Mouse (Mus musculus) intestine, postnatal 0 days (tissue): Measurements from ENCODE around the gene Pin1. TPM values are rescaled to one million over a fixed set of nuclear protein-coding genes. Genes with fewer than 3 reads are reported as not detected.
A peak's percentile ranks its signal among the peaks of the same experiment; 100 is the strongest.

Experiments
- ATAC-seq: fragments of 200-750 bp; cut with Nextera tagmentation; 2 replicates; pipeline ENCODE4 v1.8.0; 2017; ENCODE audit warnings: mild to moderate bottlenecking, moderate TSS enrichment, moderate library complexity
- H3K27ac ChIP-seq: fragments of 300-500 bp; sonication (generic); 2 replicates; pipeline ENCODE4 v1.5.1; 2014; ENCODE audit warnings: mild to moderate bottlenecking, low read depth, low read length, moderate library complexity
- H3K27me3 ChIP-seq: fragments of 300-500 bp; sonication (generic); replicated peaks from 2 replicates; pipeline ENCODE4 v1.6.1; 2014; ENCODE audit warnings: low read length, mixed read lengths; ENCODE audit not compliant: control insufficient read depth, insufficient read depth
- H3K36me3 ChIP-seq: fragments of 300-500 bp; sonication (generic); 2 replicates; pipeline ENCODE4 v1.6.1; 2014; ENCODE audit warnings: mild to moderate bottlenecking, moderate library complexity; ENCODE audit not compliant: control insufficient read depth, insufficient read depth
- H3K4me1 ChIP-seq: fragments of 300-500 bp; sonication (generic); replicated peaks from 2 replicates; pipeline ENCODE4 v1.6.1; 2014; ENCODE audit warnings: antibody characterized with exemption, low read length, mixed read lengths; ENCODE audit not compliant: control insufficient read depth, insufficient read depth
- H3K4me2 ChIP-seq: fragments of 300-500 bp; sonication (generic); replicated peaks from 2 replicates; pipeline ENCODE4 v1.6.1; 2014; ENCODE audit warnings: low read depth, mild to moderate bottlenecking, moderate library complexity
- H3K4me3 ChIP-seq: fragments of 300-500 bp; sonication (generic); 2 replicates; pipeline ENCODE4 v1.5.1; 2014; ENCODE audit warnings: low read depth, low read length
- H3K9ac ChIP-seq: fragments of 300-500 bp; sonication (generic); 2 replicates; pipeline ENCODE4 v1.6.1; 2014; ENCODE audit warnings: mild to moderate bottlenecking, low read depth, low read length
- H3K9me3 ChIP-seq: fragments of 300-500 bp; sonication (generic); 2 replicates; pipeline ENCODE4 v1.6.1; 2016; ENCODE audit warnings: mixed run types; ENCODE audit not compliant: control insufficient read depth
- CTCF ChIP-seq: sonication (generic); IDR thresholded peaks from 2 replicates; pipeline ENCODE4 v1.5.1; 2016; ENCODE audit warnings: low read depth, mild to moderate bottlenecking, control low read depth, antibody characterized with exemption, moderate library complexity
- WGBS: fragments of 180-500 bp; shearing (Covaris S2); extraction: QIAGEN DNeasy Blood & Tissue Kit; methylation state at CpG from one replicate; pipeline ENCODE4 v1.1.7; 2014; 5-methylcytosine and 5-hydroxymethylcytosine counted together
- polyA plus RNA-seq: library from polyadenylated mRNA; unstranded; fragments of >200 nt; fragmentation: Nextera tagmentation; extraction: Ambion mirVana; gene quantifications from 2 replicates; pipeline ENCODE4 v1.2.1, GENCODE M21; 2015

Gene Pin1
- polyA plus RNA-seq, 1 experiment from 2014 or later, result 27.2 TPM

DNA sequence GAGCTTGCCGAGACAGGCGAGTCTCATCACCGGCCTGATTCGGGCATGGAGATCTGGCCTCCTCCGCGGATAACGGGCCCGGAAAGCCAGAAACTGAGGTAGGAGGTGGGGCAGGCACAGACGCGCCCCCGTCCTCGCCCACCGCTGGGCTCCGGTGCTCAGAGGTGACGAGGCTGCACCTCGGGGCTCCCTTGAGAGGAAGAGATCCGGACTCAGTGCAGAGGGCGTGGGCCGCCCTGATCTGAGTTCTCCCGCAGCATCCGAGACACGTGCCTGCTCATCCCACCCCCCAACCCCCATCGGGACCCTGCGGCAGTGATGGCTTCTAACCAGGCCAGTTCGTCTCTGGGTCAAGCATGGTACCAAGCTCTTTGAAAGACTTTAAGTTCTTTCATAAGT, 364 bp downstream of the Pin1 start:
- WGBS, result 0% methylated on average over 19 of the region's 25 CpGs
- no peaks in the 10 kb centered on the region for H3K27me3 ChIP-seq
- TF ChIP-seq CTCF, result no peak
- H3K27ac ChIP-seq, result no peak overlapping the region
- H3K4me2 ChIP-seq, result peak overlapping the region; percentile 79
- no peaks in the 10 kb centered on the region for H3K9me3 ChIP-seq
- peaks cover 8% of the 10 kb centered on the region; the same call in 1 of the 2 replicates for H3K4me1 ChIP-seq
- peak; percentile 1; the same call in 1 of the 2 replicates for ATAC-seq
- H3K36me3 ChIP-seq, result peaks cover 33% of the 10 kb centered on the region
- peak overlapping the region; percentile 93 for H3K4me3 ChIP-seq
- peak overlapping the region; percentile 83 for H3K9ac ChIP-seq

DNA sequence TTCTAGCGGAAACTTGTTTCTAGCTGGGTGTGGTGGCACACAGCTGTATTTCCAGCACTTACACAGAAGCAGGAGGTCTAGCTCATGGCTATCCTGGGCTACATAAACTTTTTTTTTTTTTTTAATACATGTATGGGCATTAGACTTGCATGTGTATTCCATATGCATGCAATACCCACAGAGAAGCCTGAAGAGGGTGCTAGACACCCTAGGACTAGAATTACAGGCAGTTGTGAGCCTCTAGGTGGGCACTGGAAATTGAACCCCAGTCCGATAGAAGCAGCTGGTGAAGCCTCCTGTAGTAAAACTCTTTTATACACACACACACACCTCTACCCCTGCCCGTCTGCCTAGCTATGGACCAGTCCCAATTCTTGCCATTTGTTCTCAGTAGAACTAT, 2.0 kb downstream of the Pin1 start:
- Histone ChIP-seq H3K4me2 (no peak overlapping the region), H3K4me1 (peaks cover 8% of the 10 kb centered on the region; the same call in 1 of the 2 replicates), H3K27ac (no peak overlapping the region), H3K4me3 (no peak overlapping the region), H3K36me3 (peaks cover 47% of the 10 kb centered on the region), H3K27me3 (no peaks in the 10 kb centered on the region), H3K9ac (no peak overlapping the region), H3K9me3 (no peaks in the 10 kb centered on the region)
- peak; percentile 35 for TF ChIP-seq CTCF
- 90% methylated on average over 3 of the region's 3 CpGs for WGBS
- ATAC-seq, result no peak

- H3K9me3 ChIP-seq, result no peaks in the 10 kb centered on the region
- TF ChIP-seq CTCF, result no peak
- H3K4me3 ChIP-seq, result no peak overlapping the region
- no peak overlapping the region for H3K9ac ChIP-seq
- peaks cover 68% of the 10 kb centered on the region for H3K36me3 ChIP-seq
- WGBS, result 90% methylated on average over 3 of the region's 3 CpGs
- no peak for ATAC-seq
- H3K27ac ChIP-seq, result no peak overlapping the region
- no peak overlapping the region for H3K4me2 ChIP-seq
- H3K4me1 ChIP-seq, result peaks cover 3% of the 10 kb centered on the region; the same call in 1 of the 2 replicates
- H3K27me3 ChIP-seq, result no peaks in the 10 kb centered on the region
These were observed 5.7 kb downstream of the Pin1 start for GRCm38 (mm10) chr9:20657546-20657945.

GRCm38 (mm10) chr9:20662325-20662724, 10.4 kb downstream of the Pin1 start:
- H3K27ac ChIP-seq, result no peak overlapping the region
- H3K36me3 ChIP-seq, result peaks cover 63% of the 10 kb centered on the region
- no peaks in the 10 kb centered on the region for H3K4me1 ChIP-seq
- H3K9me3 ChIP-seq, result no peaks in the 10 kb centered on the region
- no peak overlapping the region for H3K9ac ChIP-seq
- H3K4me2 ChIP-seq, result no peak overlapping the region
- 53% methylated on average over 3 of the region's 3 CpGs for WGBS
- ATAC-seq, result peak; percentile 47
- no peaks in the 10 kb centered on the region for H3K27me3 ChIP-seq
- TF ChIP-seq CTCF, result peak; percentile 88
- H3K4me3 ChIP-seq, result no peak overlapping the region

GRCm38 (mm10) chr9:20662874-20663273, 11.0 kb downstream of the Pin1 start:
- no peaks in the 10 kb centered on the region for H3K4me1 ChIP-seq
- 91% methylated on average over 8 of the region's 8 CpGs for WGBS
- TF ChIP-seq CTCF, result no peak
- no peak overlapping the region for H3K27ac ChIP-seq
- no peak overlapping the region for H3K4me2 ChIP-seq
- no peak for ATAC-seq
- H3K36me3 ChIP-seq, result peaks cover 58% of the 10 kb centered on the region
- H3K27me3 ChIP-seq, result no peaks in the 10 kb centered on the region
- H3K9ac ChIP-seq, result no peak overlapping the region
- no peaks in the 10 kb centered on the region for H3K9me3 ChIP-seq
- no peak overlapping the region for H3K4me3 ChIP-seq

- Histone ChIP-seq H3K9ac (no peak overlapping the region), H3K27ac (no peak overlapping the region), H3K9me3 (no peaks in the 10 kb centered on the region), H3K4me2 (no peak overlapping the region), H3K27me3 (no peaks in the 10 kb centered on the region), H3K4me1 (no peaks in the 10 kb centered on the region), H3K4me3 (no peak overlapping the region), H3K36me3 (peaks cover 49% of the 10 kb centered on the region)
- no peak for TF ChIP-seq CTCF
- WGBS, result 90% methylated on average over 2 of the region's 2 CpGs
- no peak for ATAC-seq
These were observed 12.1 kb downstream of the Pin1 start for GRCm38 (mm10) chr9:20663956-20664355.

GRCm38 (mm10) chr9:20664366-20664765, 12.5 kb downstream of the Pin1 start:
- no peaks in the 10 kb centered on the region for H3K9me3 ChIP-seq
- no peak overlapping the region for H3K4me2 ChIP-seq
- WGBS, result 78% methylated on average over 2 of the region's 2 CpGs
- no peaks in the 10 kb centered on the region for H3K4me1 ChIP-seq
- H3K36me3 ChIP-seq, result peaks cover 46% of the 10 kb centered on the region
- ATAC-seq, result no peak
- no peaks in the 10 kb centered on the region for H3K27me3 ChIP-seq
- H3K4me3 ChIP-seq, result no peak overlapping the region
- H3K9ac ChIP-seq, result no peak overlapping the region
- TF ChIP-seq CTCF, result no peak
- H3K27ac ChIP-seq, result no peak overlapping the region
